Mouse (Mus musculus): ENCODE measurements around the gene H2-T23. TPM values are rescaled to one million over a fixed set of nuclear protein-coding genes. Genes with fewer than 3 reads are reported as not detected.

The H2-T23 gene
- polyA plus RNA-seq, 1 experiment from 2014 or later, result 120 TPM

DNA sequence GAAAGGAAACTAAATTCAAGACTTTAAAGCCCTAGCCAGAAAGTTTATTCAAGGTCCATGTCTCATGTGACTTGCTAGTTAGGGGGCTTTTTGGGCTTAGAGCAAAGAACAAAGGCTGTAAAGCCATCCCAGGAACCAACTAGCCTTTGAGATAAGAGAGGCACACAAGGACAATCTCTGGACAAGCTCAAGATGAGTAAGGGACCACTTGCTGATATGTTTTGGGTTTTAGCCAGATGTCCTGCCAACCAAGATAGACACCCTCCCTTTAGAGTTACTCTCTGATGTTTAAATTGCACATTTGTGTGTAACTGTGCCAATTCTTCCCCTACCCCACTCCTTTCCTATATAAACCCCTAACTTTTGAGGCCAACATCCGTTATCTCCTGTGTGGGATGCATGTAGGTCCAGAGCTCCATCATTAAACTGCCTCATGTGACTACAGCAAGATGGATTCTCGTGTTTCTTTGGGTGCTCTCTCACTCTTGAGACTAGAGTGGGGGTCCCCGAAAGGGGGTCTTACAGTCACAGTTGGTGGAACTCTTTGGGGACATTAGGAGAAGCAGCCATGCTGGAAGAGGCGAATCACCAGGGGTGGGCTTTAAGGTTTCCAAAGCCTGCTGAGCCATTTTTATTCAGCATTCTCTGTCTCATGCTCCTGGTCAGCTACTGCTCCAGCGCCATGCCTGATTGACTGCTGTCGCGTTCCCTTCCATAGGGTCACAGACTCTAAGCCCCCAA, 3.6 kb downstream of the H2-T23 start:
- H3K4me2 ChIP-seq (ENCODE audit: low read depth, low read length), result no peak overlapping the region
- 89% methylated on average over 7 of the region's 7 CpGs for WGBS (ENCODE audit: insufficient replicate concordance)
- H3K27ac ChIP-seq (ENCODE audit: low read depth), result no peak overlapping the region
- peaks cover 27% of the 10 kb centered on the region for H3K4me1 ChIP-seq (ENCODE audit: insufficient read depth)
- no peak overlapping the region for H3K4me3 ChIP-seq (ENCODE audit: low read depth, low read length)
- H3K36me3 ChIP-seq (replicated peaks; ENCODE audit: insufficient read depth, low read length), result no peaks in the 10 kb centered on the region
- H3K9ac ChIP-seq (replicated peaks), result no peak overlapping the region
- H3K27me3 ChIP-seq (ENCODE audit: insufficient read depth, low read length), result no peaks in the 10 kb centered on the region
- TF ChIP-seq CTCF (IDR thresholded peaks at IDR 0.05; ENCODE audit: low read depth), result no peak
- TF ChIP-seq EP300 (IDR thresholded peaks at IDR 0.05; ENCODE audit: low read depth), result no peak
- DNase-seq (no peak), ATAC-seq (no peak)
- no peaks in the 10 kb centered on the region for H3K9me3 ChIP-seq (ENCODE audit: low read length)

DNA sequence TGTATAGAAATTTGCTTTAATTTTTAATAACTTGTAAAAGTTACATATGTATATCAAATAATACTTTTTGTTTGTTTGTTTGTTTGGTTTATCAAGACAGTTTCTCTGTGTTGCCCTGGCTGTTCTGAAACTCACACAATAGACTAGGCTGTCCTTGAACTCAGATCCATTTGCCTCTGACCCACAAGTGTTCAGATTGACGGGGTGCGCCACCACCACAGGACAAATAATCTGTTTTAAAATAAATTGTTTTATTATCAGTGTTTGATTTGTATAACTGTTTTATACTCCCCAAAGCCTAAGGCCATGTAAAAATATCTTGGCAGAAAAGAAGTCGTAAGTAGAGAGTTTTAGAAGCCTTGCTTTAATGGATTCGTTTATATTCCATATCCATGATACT, 5.0 kb downstream of the H2-T23 start:
- WGBS (ENCODE audit: insufficient replicate concordance), result 88% methylated on average over 4 of the region's 4 CpGs
- H3K27me3 ChIP-seq (ENCODE audit: insufficient read depth, low read length), result no peaks in the 10 kb centered on the region
- H3K9ac ChIP-seq (replicated peaks), result no peak overlapping the region
- H3K9me3 ChIP-seq (ENCODE audit: low read length), result no peaks in the 10 kb centered on the region
- peaks cover 40% of the 10 kb centered on the region for H3K4me1 ChIP-seq (ENCODE audit: insufficient read depth)
- no peak overlapping the region for H3K27ac ChIP-seq (ENCODE audit: low read depth)
- TF ChIP-seq CTCF (IDR thresholded peaks at IDR 0.05; ENCODE audit: low read depth) (no peak), EP300 (IDR thresholded peaks at IDR 0.05; ENCODE audit: low read depth) (no peak)
- H3K4me2 ChIP-seq (ENCODE audit: low read depth, low read length), result no peak overlapping the region
- H3K36me3 ChIP-seq (replicated peaks; ENCODE audit: insufficient read depth, low read length), result no peaks in the 10 kb centered on the region
- no peak for ATAC-seq
- H3K4me3 ChIP-seq (ENCODE audit: low read depth, low read length), result no peak overlapping the region
- no peak for DNase-seq

DNA sequence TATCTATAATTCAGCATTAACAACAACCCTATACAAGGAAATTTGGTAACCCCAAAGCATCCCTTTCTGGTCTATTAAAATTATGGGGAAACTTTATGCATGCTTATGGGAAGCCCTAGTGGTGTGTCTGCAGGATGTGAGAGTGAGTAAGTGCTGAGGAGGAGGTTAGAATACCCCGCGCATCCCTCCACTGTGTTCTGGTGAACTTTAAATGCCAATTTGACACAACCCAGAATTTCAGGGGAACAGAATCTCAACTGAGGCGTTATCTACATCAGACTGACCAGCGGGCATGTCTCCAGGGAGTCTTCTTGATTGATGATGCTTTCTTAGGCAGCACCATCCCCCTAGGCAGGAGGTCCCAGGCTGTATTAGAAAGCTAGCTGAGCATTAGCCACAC, 6.8 kb downstream of the H2-T23 start:
- no peak for DNase-seq
- H3K4me2 ChIP-seq (ENCODE audit: low read depth, low read length), result no peak overlapping the region
- H3K4me1 ChIP-seq (ENCODE audit: insufficient read depth), result peaks cover 41% of the 10 kb centered on the region
- no peak for TF ChIP-seq CTCF (IDR thresholded peaks at IDR 0.05; ENCODE audit: low read depth)
- no peaks in the 10 kb centered on the region for H3K36me3 ChIP-seq (replicated peaks; ENCODE audit: insufficient read depth, low read length)
- H3K4me3 ChIP-seq (ENCODE audit: low read depth, low read length), result no peak overlapping the region
- WGBS (ENCODE audit: insufficient replicate concordance), result 85% methylated on average over 4 of the region's 4 CpGs
- no peak overlapping the region for H3K9ac ChIP-seq (replicated peaks)
- no peak for ATAC-seq
- no peak overlapping the region for H3K27ac ChIP-seq (ENCODE audit: low read depth)
- H3K27me3 ChIP-seq (ENCODE audit: insufficient read depth, low read length), result no peaks in the 10 kb centered on the region
- no peaks in the 10 kb centered on the region for H3K9me3 ChIP-seq (ENCODE audit: low read length)

DNA sequence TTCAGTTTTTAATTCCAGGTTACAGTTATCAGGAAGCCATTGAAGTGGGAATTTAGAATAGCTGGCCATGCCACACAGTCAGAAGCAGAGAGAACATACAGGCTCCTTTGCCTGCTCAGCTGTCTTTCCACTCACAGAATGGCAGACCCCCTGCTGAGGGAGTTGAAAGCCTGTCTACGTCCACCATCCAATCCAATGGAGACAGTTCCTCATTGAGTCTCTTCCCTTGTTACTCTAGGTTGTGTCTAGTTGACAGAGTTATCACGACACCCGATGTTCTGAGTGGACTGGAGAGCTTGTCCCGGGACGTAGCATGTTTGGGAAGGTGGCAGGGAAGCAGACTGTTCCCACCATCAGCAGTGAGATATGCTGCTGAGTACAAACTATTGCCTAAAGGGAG, 7.5 kb downstream of the H2-T23 start:
- Histone ChIP-seq H3K4me1 (ENCODE audit: insufficient read depth) (peaks cover 34% of the 10 kb centered on the region), H3K27ac (ENCODE audit: low read depth) (no peak overlapping the region), H3K36me3 (replicated peaks; ENCODE audit: insufficient read depth, low read length) (no peaks in the 10 kb centered on the region), H3K9me3 (ENCODE audit: low read length) (no peaks in the 10 kb centered on the region), H3K9ac (replicated peaks) (no peak overlapping the region), H3K4me2 (ENCODE audit: low read depth, low read length) (no peak overlapping the region), H3K4me3 (ENCODE audit: low read depth, low read length) (no peak overlapping the region), H3K27me3 (ENCODE audit: insufficient read depth, low read length) (no peaks in the 10 kb centered on the region)
- no peak for DNase-seq
- TF ChIP-seq CTCF (IDR thresholded peaks at IDR 0.05; ENCODE audit: low read depth) (no peak), EP300 (IDR thresholded peaks at IDR 0.05; ENCODE audit: low read depth) (no peak)
- 73% methylated on average over 5 of the region's 5 CpGs for WGBS (ENCODE audit: insufficient replicate concordance)
- no peak for ATAC-seq

DNA sequence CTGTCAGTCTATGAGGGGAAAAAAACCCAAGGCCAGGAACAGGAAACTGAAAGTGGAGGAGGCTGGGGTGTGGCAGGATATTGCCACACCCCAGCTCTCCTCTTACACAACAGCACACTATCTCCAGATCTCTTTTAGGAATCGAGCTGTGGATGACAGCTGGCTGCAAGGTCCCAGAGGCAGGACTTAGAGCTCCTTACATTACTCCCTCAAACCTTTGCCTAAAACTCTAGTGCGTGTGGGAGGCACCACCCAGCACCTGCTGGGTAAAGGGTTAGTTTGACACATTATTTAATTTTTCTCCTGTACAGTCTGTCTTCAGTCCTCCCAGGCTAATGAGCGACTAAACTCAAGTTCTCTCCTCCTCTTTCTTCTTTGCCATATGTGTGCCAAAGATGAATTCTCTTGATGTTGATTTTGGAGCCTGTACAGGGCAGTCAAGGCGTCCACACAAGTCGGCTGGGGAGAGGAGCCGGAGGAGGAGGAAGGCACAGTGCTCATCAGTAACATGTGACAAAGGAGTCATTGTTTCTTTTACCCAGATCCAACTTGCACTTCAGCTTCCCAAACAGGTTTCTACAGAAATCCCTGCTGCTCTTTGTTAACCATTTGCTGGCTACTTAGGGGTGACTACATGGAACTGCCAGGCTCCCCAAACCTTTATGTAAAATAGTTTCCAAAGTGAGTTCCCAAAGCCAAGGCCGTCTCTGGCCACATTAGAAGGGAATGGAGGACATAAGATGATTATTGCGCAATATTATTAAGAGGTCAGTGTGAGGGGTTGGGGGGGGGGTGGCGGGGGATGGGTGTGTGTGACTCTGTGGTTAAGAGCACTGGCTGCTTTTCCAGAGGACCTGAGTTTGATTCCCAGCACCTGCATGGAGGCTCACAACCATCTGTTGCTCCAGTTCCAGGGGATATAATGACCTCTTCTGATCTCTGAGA, 8.7 kb downstream of the H2-T23 start:
- Histone ChIP-seq H3K27me3 (ENCODE audit: insufficient read depth, low read length) (no peaks in the 10 kb centered on the region), H3K9ac (replicated peaks) (peak overlapping the region; percentile 50; the same call in 1 of the 2 replicates), H3K9me3 (ENCODE audit: low read length) (no peaks in the 10 kb centered on the region), H3K36me3 (replicated peaks; ENCODE audit: insufficient read depth, low read length) (no peaks in the 10 kb centered on the region), H3K4me2 (ENCODE audit: low read depth, low read length) (peak overlapping the region; percentile 52), H3K27ac (ENCODE audit: low read depth) (peak overlapping the region; percentile 82), H3K4me1 (ENCODE audit: insufficient read depth) (peaks cover 34% of the 10 kb centered on the region), H3K4me3 (ENCODE audit: low read depth, low read length) (peak overlapping the region; percentile 14; the same call in 1 of the 2 replicates)
- WGBS (ENCODE audit: insufficient replicate concordance), result 53% methylated on average over 9 of the region's 9 CpGs
- peak; percentile 45 for ATAC-seq
- DNase-seq, result peak; percentile 57
- no peak for TF ChIP-seq CTCF (IDR thresholded peaks at IDR 0.05; ENCODE audit: low read depth)
- peak; percentile 65; the same call in 1 of the 2 replicates for TF ChIP-seq EP300 (IDR thresholded peaks at IDR 0.05; ENCODE audit: low read depth)

DNA sequence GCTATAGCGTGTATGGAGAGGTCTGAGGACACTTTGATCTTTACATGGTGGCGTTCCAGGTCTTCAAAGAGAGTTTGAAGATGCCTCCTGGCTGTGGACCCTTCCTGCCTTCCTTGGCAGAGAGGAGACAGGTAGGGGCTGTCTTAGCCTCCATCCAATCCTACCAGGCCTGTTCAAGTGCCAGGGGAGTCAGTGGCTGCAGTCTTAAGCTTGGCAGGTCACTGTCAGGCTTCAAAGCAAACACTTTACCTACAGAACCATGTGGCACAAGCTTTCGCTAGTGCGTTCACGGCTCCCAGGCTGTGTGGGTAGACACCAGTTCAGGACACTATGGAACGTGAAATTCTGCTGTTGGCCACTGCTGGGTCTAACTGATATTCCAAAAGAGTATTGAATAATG, 9.7 kb downstream of the H2-T23 start:
- no peaks in the 10 kb centered on the region for H3K27me3 ChIP-seq (ENCODE audit: insufficient read depth, low read length)
- no peak overlapping the region for H3K4me3 ChIP-seq (ENCODE audit: low read depth, low read length)
- peaks cover 3% of the 10 kb centered on the region for H3K36me3 ChIP-seq (replicated peaks; ENCODE audit: insufficient read depth, low read length)
- TF ChIP-seq EP300 (IDR thresholded peaks at IDR 0.05; ENCODE audit: low read depth) (no peak), CTCF (IDR thresholded peaks at IDR 0.05; ENCODE audit: low read depth) (no peak)
- ATAC-seq (no peak), DNase-seq (no peak)
- peaks cover 39% of the 10 kb centered on the region for H3K4me1 ChIP-seq (ENCODE audit: insufficient read depth)
- no peak overlapping the region for H3K4me2 ChIP-seq (ENCODE audit: low read depth, low read length)
- WGBS (ENCODE audit: insufficient replicate concordance), result 90% methylated on average over 6 of the region's 6 CpGs
- no peak overlapping the region for H3K9ac ChIP-seq (replicated peaks)
- H3K27ac ChIP-seq (ENCODE audit: low read depth), result peak overlapping the region; percentile 82
- H3K9me3 ChIP-seq (ENCODE audit: low read length), result no peaks in the 10 kb centered on the region

Data from liver, postnatal 0 days (tissue).